Mouse (Mus musculus): Measurements from ENCODE around the gene Rnf213. TPM values are rescaled to one million over a fixed set of nuclear protein-coding genes. Genes with fewer than 3 reads are reported as not detected.

The Rnf213 gene
- polyA plus RNA-seq, 1 experiment from 2014 or later = 8.5 TPM

DNA sequence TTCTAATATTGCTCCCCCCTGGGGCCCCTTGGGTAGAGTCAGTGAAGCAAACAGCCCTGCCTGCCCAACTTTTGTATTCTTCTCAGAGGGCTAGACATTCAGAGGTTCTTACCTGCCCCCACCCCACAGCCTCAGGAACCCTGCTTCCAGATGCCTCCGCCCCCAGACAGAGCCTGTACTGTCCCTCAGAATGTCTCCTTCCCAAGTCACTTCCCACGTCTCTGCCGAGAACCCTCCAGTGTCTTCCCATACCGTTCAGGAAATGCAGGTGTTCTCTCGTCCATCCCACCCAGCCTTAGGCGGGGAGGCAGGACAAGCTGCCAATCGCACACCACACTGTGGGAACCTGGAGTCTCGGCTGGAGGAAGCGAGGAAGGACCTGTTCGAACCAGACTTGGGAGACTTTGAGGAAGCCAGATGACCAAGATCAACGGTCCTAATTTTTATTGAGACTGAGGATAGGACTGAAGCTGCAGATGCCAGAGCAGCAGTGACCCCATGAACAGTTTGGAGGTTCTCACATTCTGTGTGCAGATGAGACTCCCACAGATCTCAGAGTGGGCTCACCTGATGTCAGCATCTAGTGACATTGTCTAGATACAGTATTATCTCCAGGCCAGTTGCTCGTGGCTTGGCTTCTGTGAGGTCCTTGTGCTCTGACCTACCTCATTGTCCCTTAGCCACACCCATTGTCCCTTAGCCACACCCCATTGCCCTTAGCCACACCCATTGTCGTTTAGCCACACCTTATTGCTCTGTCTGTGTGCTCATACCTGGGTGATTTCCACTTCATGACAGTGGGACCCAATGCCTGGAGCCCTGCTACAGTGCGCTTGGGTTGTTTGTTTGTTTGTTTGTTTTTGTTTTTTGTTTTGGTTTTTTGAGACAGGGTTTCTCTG, 133.4 kb downstream of the Rnf213 start:
- Histone ChIP-seq H3K27ac (ENCODE audit: poor library complexity, severe bottlenecking) (no peak overlapping the region), H3K4me2 (no peak overlapping the region), H3K4me1 (replicated peaks) (0 out of 2 replicates have a peak, but pooled peaks cover 2% of the 10 kb centered on the region), H3K9ac (no peak overlapping the region), H3K9me3 (replicated peaks) (no peaks in the 10 kb centered on the region), H3K36me3 (no peaks in the 10 kb centered on the region), H3K4me3 (no peak overlapping the region), H3K27me3 (replicated peaks) (no peaks in the 10 kb centered on the region)
- ATAC-seq (ENCODE audit: insufficient number of reproducible peaks, low FRiP score) = no peak
- 71% methylated on average over 14 of the region's 14 CpGs for WGBS

- Histone ChIP-seq H3K4me1 (replicated peaks) (0 out of 2 replicates have a peak, but pooled peaks cover 2% of the 10 kb centered on the region), H3K9ac (no peak overlapping the region), H3K27ac (ENCODE audit: poor library complexity, severe bottlenecking) (no peak overlapping the region), H3K36me3 (no peaks in the 10 kb centered on the region), H3K4me3 (no peak overlapping the region), H3K27me3 (replicated peaks) (peaks cover 22% of the 10 kb centered on the region), H3K4me2 (no peak overlapping the region), H3K9me3 (replicated peaks) (no peaks in the 10 kb centered on the region)
- no peak for ATAC-seq (ENCODE audit: insufficient number of reproducible peaks, low FRiP score)
- WGBS = 65% methylated on average over 11 of the region's 11 CpGs
Observed at GRCm38 (mm10) chr11:119528930-119529329, 136.0 kb downstream of the Rnf213 start.

DNA sequence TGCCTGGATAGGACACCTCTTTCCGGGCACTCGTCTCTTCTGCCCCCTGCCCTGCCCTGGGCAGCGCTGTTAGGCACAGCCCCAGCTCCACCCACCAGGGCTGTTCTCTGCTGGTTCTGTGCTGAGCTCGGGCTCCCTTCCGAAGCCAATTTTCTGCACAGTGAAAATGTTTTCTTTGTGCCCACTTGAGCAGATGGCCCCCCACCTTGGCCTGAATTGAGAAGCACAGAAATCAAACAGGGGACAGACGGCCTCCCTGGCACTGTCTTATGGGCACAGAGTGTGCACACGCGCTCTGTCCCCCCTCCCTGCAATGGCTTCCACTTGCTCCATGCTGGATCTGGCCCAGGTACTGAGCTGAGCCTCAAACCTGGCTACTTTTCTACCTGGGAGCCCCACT, 139.6 kb downstream of the Rnf213 start:
- 78% methylated on average over 8 of the region's 8 CpGs for WGBS
- H3K27me3 ChIP-seq (replicated peaks) = peaks cover 27% of the 10 kb centered on the region
- no peaks in the 10 kb centered on the region for H3K36me3 ChIP-seq
- H3K4me3 ChIP-seq = no peak overlapping the region
- ATAC-seq (ENCODE audit: insufficient number of reproducible peaks, low FRiP score) = no peak
- no peak overlapping the region for H3K9ac ChIP-seq
- no peaks in the 10 kb centered on the region for H3K9me3 ChIP-seq (replicated peaks)
- no peak overlapping the region for H3K27ac ChIP-seq (ENCODE audit: poor library complexity, severe bottlenecking)
- H3K4me1 ChIP-seq (replicated peaks) = no peaks in the 10 kb centered on the region
- H3K4me2 ChIP-seq = no peak overlapping the region

- Histone ChIP-seq H3K4me3 (no peak overlapping the region), H3K9me3 (replicated peaks) (no peaks in the 10 kb centered on the region), H3K27ac (ENCODE audit: poor library complexity, severe bottlenecking) (no peak overlapping the region), H3K36me3 (no peaks in the 10 kb centered on the region), H3K9ac (no peak overlapping the region), H3K4me2 (no peak overlapping the region), H3K4me1 (replicated peaks) (no peaks in the 10 kb centered on the region), H3K27me3 (replicated peaks) (peaks cover 31% of the 10 kb centered on the region)
- ATAC-seq (ENCODE audit: insufficient number of reproducible peaks, low FRiP score) = no peak
- WGBS = 66% methylated on average over 7 of the region's 7 CpGs
Observed at GRCm38 (mm10) chr11:119533745-119534144, 140.8 kb downstream of the Rnf213 start.

MicroRNAs within 50 kb of the gene (microRNA counts, 519-probe panel; counts per million panel counts)
- not detected for microRNA mmu-miR-1932

Small RNAs within 50 kb of the gene (microRNA-seq; reads per million reads assigned to microRNA genes)
- gene Mir1932 = not detected

Other genes starting within 250 kb of the Rnf213 start
- gene Tbc1d16, start 164.6 kb upstream of the Rnf213 start, polyA plus RNA-seq (2016; fragmentation: Nextera tagmentation; extraction: Ambion mirVana) = 7.4 and 7.5 TPM in 2 replicates
- gene Ccdc40, start 164.5 kb upstream of the Rnf213 start, polyA plus RNA-seq (2016; fragmentation: Nextera tagmentation; extraction: Ambion mirVana) = 3.1 and 3.7 TPM in 2 replicates
- 116 and 117 TPM in 2 replicates for gene Gaa, start 125.2 kb upstream of the Rnf213 start, polyA plus RNA-seq (2016; fragmentation: Nextera tagmentation; extraction: Ambion mirVana)
- 270 and 276 TPM in 2 replicates for gene Eif4a3, start 93.0 kb upstream of the Rnf213 start, polyA plus RNA-seq (2016; fragmentation: Nextera tagmentation; extraction: Ambion mirVana)
- 0.49 and 0.51 TPM in 2 replicates for gene Card14, start 85.3 kb upstream of the Rnf213 start, polyA plus RNA-seq (2016; fragmentation: Nextera tagmentation; extraction: Ambion mirVana)
- 7.3 and 7.5 TPM in 2 replicates for gene Sgsh, start 37.6 kb upstream of the Rnf213 start, polyA plus RNA-seq (2016; fragmentation: Nextera tagmentation; extraction: Ambion mirVana)
- gene Slc26a11, start 37.5 kb upstream of the Rnf213 start, polyA plus RNA-seq (2016; fragmentation: Nextera tagmentation; extraction: Ambion mirVana) = 9.8 and 10.8 TPM in 2 replicates
- gene Endov, start 98.2 kb downstream of the Rnf213 start, polyA plus RNA-seq (2016; fragmentation: Nextera tagmentation; extraction: Ambion mirVana) = 12.9 and 14.7 TPM in 2 replicates
- gene Nptx1, start 154.7 kb downstream of the Rnf213 start, polyA plus RNA-seq (2016; fragmentation: Nextera tagmentation; extraction: Ambion mirVana) = 1.8 and 2.1 TPM in 2 replicates
- 13.3 and 14.1 TPM in 2 replicates for gene Rptor, start 209.8 kb downstream of the Rnf213 start, polyA plus RNA-seq (2016; fragmentation: Nextera tagmentation; extraction: Ambion mirVana)